Mouse (Mus musculus) cortical plate, adult 2 months (tissue): ENCODE data around the gene Pip4p1. TPM values are rescaled to one million over a fixed set of nuclear protein-coding genes. Genes with fewer than 3 reads are reported as not detected.

Experiments used
- H3K27ac ChIP-seq: fragments of 200-500 bp; 2 replicates; pipeline ENCODE4 v1.5.1; 2012; ENCODE audit warnings: low read length, control low read depth, inconsistent platforms; ENCODE audit not compliant: insufficient read depth
- H3K4me1 ChIP-seq: fragments of 200-500 bp; 2 replicates; pipeline ENCODE4 v1.6.1; 2011; ENCODE audit warnings: low read length; ENCODE audit not compliant: control insufficient read depth, insufficient read depth
- H3K4me3 ChIP-seq: fragments of 200-500 bp; 2 replicates; pipeline ENCODE4 v1.5.1; 2011; ENCODE audit warnings: mild to moderate bottlenecking, low read length, control low read depth; ENCODE audit not compliant: insufficient read depth
- CTCF ChIP-seq: fragments of 200-500 bp; IDR thresholded peaks from 2 replicates; pipeline ENCODE4 v1.5.1; 2011; ENCODE audit warnings: mild to moderate bottlenecking, control low read depth, low read length; ENCODE audit not compliant: insufficient read depth; ENCODE audit errors: extremely low read depth
- POLR2A ChIP-seq: fragments of 200-500 bp; IDR thresholded peaks from 2 replicates; pipeline ENCODE4 v1.6.1; 2011; ENCODE audit warnings: mild to moderate bottlenecking, low read length, control low read depth; ENCODE audit not compliant: insufficient read depth; ENCODE audit errors: extremely low read depth
- polyA plus RNA-seq: library from polyadenylated mRNA; depleted of rRNA; stranded (reverse); fragments of >200 nt; gene quantifications from 2 replicates; pipeline ENCODE4 v1.2.3, GENCODE M21; 2012

Pip4p1 gene
- polyA plus RNA-seq, 1 experiment = 177 TPM

GRCm38 (mm10) chr14:50938940-50939339 lies 8.3 kb upstream of the Pip4p1 start:
- H3K4me3 ChIP-seq = no peak overlapping the region
- TF ChIP-seq POLR2A (no peak), CTCF (no peak)
- no peak overlapping the region for H3K27ac ChIP-seq
- H3K4me1 ChIP-seq = no peaks in the 10 kb centered on the region

- TF ChIP-seq CTCF (no peak), POLR2A (no peak)
- Histone ChIP-seq H3K4me1 (no peaks in the 10 kb centered on the region), H3K4me3 (no peak overlapping the region), H3K27ac (no peak overlapping the region)
Measured at GRCm38 (mm10) chr14:50938119-50938908, 7.7 kb upstream of the Pip4p1 start.

GRCm38 (mm10) chr14:50936649-50937048 lies 6.0 kb upstream of the Pip4p1 start:
- TF ChIP-seq CTCF = no peak
- no peak for TF ChIP-seq POLR2A
- no peak overlapping the region for H3K27ac ChIP-seq
- H3K4me3 ChIP-seq = no peak overlapping the region
- no peaks in the 10 kb centered on the region; the same call in 1 of the 2 replicates for H3K4me1 ChIP-seq

- H3K4me1 ChIP-seq = peaks cover 2% of the 10 kb centered on the region; the same call in 1 of the 2 replicates
- peak overlapping the region; percentile 18; the same call in 1 of the 2 replicates for H3K27ac ChIP-seq
- TF ChIP-seq CTCF = no peak
- TF ChIP-seq POLR2A = no peak
- H3K4me3 ChIP-seq = peak overlapping the region; percentile 61
Measured at GRCm38 (mm10) chr14:50931493-50932020, 901 bp upstream of the Pip4p1 start.

GRCm38 (mm10) chr14:50930377-50930753 lies 291 bp downstream of the Pip4p1 start:
- no peak for TF ChIP-seq POLR2A
- TF ChIP-seq CTCF = no peak

GRCm38 (mm10) chr14:50929951-50930350 lies 705 bp downstream of the Pip4p1 start:
- Histone ChIP-seq H3K4me3 (peak overlapping the region; percentile 61), H3K27ac (peak overlapping the region; percentile 82), H3K4me1 (peaks cover 2% of the 10 kb centered on the region; the same call in 1 of the 2 replicates)
- TF ChIP-seq CTCF (no peak), POLR2A (no peak)

More at GRCm38 (mm10) chr14:50930377-50930753, 291 bp downstream of the Pip4p1 start:
- Histone ChIP-seq H3K27ac (peak overlapping the region; percentile 82), H3K4me1 (peaks cover 2% of the 10 kb centered on the region; the same call in 1 of the 2 replicates), H3K4me3 (peak overlapping the region; percentile 61)

GRCm38 (mm10) chr14:50927366-50927765 lies 3.3 kb downstream of the Pip4p1 start:
- Histone ChIP-seq H3K27ac (no peak overlapping the region), H3K4me1 (peaks cover 2% of the 10 kb centered on the region; the same call in 1 of the 2 replicates), H3K4me3 (no peak overlapping the region)
- TF ChIP-seq CTCF (no peak), POLR2A (no peak)

GRCm38 (mm10) chr14:50925111-50925920 lies 5.3 kb downstream of the Pip4p1 start:
- Histone ChIP-seq H3K4me3 (peak overlapping the region; percentile 57), H3K4me1 (peaks cover 2% of the 10 kb centered on the region; the same call in 1 of the 2 replicates), H3K27ac (no peak overlapping the region)
- TF ChIP-seq CTCF (no peak), POLR2A (0 out of 2 replicates have a peak, but pooled peaks have one; percentile 19)
